Mouse (Mus musculus) ovary, postnatal 10 days (tissue): Measurements from ENCODE around the gene Trex1.

ENCODE experiments used
- DNase-seq: peaks from one replicate; pipeline ENCODE4 v3.0.0; 2022; ENCODE audit warnings: low spot score

Gene Trex1

DNA sequence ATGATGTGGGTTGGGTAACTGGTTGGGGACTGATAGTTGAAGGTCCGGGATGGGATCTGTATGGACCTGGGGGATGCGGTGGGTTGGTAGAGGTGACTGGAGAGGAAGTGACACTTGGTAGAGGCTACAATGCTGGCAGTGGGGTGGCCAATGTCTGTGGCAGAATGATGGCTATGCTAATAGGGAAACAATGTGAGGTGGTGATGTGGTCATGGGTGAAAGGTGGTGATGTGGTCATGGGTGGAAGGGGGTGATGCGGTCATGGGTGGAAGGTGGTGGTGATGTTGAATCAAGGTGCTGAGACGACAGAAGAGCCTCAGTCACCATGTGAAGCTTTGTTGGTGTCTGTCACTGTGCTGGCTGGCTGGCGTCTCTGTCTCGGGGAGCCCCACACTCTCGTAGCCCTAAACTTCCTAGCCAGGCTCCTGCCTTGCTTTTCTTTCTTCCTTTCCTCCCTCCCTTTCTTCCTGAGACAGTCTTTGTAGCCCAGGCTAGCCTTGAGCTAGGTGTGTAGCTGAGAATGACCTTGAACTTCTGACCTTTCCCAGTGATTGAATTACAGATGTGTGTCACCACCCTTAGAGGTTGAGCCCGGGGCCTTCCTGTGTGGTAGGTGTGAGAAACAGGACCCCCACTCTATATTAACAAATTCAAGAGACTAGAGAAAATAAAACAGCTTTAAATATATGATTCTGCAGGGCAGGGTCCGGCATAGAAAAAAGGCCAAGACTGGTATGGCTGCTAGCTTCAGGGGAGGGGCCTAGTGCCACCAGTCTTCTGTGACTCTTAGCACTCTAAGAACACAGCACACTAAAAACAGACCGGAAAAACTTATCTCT is 7.7 kb downstream of the Trex1 start:
- no peak for DNase-seq

DNA sequence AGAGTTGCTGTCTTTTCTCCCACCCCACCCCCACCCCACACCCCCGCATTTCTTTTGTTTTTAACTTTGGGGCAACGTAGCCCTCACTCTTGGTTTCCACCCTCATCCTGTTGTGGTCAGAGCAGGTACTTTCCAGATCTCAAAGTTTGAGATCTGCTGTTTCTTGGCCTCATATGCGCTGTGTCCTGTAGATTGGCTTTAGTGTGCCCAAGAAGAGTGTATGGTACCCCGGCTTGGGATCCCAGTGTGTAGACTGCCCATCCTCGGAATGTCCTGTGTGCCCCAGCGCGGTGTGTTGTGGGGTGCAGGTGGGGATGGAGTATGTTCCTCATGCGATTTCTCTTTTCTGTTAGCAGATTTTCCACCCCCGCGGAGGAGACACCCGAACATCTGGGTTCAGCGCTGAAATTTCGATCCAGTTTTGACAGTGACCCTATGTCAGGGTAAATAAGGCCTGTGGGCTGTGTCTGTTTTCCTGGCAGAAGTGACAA is 8.5 kb downstream of the Trex1 start:
- no peak for DNase-seq

DNA sequence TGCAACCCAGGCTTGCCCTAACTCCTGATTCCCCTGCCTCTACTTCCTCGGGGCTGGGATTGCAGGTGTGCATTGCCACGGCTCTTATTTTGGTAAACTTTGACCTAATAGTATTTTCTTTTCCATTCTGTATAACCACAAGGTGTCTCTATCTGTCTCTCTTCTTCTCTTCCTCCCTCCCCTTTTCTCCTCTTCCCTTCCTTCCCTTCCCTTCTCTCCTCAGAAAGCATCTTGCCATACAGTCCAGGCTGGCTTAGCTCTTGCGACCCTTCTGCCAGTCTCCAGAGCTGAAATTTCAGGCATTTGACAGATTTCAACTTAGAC is 8.9 kb downstream of the Trex1 start:
- no peak for DNase-seq

DNA sequence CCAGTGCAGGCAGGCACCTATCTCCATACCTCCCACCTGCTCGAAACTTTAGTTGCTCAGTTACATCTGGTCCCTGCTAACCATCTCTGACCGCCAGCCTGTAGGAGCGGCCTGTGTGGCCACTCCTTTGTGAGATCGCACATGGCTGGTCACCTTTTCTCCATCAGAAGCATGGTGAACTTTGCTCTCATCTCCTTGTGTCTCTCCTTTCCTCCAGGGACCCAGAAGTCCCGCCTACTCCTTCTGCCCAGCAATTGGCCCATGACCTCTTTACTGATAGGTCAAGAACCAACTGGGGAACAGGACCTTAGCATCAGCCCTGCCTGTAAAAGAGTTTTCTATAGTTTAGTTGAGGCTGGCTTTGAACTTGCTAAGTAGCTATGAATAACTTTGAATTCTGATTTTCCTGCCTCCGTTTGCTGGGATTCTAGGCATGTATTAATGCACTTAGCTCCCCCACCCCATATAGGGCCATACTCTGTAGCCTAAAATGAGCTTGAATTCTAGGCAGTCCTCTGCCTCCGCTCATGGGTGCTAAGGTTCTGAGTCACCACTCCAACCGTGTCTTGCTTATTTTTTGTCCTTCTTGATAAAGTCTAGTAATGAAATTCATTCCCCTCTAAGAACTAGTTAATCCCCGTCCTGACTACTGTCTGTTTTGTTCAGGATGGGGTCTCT is 9.4 kb downstream of the Trex1 start:
- DNase-seq, result no peak

DNA sequence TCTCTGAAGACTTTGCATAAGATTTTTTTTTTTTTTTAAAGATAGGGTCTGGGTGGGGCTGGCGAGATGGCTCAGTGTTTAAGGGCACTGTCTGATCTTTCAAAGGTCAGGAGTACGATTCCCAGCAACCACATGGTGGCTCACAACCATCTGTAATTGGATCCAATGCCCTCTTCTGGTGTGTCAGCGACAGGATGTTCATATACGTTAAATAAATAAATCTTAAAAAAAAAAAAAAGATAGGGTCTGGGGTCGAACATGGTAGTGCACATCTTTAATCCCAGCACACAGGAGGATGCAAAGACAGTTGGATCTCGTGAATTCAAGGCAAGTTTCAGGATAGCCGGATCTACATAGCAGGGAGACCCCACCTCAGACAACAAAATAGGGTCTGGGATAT is 10.2 kb downstream of the Trex1 start:
- no peak for DNase-seq

DNA sequence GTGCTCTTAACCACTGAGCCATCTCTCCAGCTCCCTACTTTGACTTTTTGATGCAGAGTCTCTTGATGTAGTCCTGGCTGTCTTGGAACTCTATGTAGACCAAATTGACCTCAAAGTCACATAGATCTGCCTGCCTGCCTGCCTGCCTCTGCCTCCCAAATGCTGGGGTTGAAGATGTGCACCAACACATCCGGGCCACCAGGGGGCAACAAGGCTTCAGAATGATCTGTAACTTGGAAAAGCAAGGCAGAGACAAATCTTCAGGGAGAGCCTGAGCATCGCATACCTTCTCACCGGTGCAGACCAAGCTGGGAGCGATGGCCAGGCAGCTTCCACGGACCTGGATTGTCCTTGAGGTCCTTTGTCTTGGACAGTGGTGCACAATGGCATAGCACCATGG is 13.2 kb downstream of the Trex1 start:
- no peak for DNase-seq

DNA sequence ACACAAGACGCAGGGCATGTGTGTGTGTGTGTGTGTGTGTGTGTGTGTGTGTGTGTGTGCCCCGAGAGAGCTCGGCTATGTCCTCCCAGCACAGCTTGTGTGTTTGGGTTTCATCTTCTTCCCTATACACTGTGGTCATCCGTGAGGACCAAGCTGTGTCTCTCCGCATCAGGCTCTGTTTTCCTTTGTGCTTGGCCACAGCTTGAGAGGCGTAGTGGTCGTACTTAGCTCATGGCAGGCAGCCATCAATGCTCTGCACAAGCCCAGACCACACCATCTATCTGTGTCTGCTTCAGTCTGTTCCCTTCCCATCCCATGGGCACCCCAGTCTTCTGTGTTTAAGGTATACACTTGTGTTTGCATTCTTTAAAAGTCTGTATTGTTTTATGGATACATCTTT is 18.2 kb downstream of the Trex1 start:
- no peak for DNase-seq

DNA sequence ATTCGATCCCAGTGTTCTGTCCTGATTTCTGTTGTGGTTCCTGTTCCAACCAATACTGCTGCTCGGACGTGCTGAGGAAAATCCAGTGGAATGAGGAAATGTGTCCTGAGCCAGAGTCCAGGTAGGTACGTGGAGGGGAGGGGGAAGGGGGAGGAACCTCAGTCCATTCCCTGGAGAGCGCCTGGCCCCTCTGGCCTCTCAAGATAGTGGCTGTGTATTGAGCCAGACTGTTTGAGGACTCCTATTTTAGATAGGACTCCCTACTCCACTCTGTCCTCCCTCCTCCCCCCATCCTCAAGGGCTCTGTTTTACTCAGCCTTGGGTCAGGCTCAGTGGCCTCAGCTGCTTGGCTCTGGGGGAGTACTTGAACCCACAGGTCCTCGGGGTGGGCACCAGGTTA is 18.6 kb downstream of the Trex1 start:
- DNase-seq, result no peak

DNA sequence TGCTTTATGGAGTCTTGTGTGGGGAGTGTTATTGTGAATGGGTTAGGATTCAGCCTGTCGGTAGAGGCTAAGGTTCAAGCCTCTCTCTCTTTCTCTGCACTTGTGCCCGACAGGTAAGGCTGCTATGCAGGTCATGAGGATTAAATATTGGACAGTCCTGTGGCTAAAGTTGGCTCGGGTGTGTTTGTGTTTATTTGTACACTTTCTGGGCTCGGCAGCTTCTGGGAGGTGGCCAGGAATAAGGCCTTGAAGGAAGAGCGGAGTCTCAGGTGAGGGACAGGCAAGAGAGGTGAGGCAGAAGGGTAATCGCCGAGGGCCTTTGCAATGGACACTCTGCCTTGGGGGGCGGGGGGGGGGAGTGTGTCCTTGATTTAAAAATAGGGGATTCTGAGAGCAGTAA is 19.3 kb downstream of the Trex1 start:
- no peak for DNase-seq

DNA sequence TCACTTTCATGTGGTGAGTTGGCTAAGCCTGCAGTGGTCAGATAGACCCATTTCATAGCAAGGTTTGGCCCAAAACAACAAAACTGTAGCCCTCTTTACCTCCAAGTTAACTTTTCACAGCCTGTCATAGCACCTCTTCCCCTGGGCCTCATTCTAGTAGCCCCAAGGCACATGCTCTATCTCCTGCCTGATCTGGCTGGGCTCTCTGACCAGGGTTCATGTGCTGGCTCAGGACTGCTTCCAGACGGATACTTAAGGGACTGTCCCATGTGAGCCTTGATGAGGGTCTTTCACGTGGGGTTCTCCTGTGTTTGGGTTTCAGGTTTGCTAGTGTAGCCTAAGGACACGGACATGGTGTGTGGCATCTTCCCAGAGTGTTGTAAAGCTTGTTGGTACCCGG is 19.9 kb downstream of the Trex1 start:
- no peak for DNase-seq

DNA sequence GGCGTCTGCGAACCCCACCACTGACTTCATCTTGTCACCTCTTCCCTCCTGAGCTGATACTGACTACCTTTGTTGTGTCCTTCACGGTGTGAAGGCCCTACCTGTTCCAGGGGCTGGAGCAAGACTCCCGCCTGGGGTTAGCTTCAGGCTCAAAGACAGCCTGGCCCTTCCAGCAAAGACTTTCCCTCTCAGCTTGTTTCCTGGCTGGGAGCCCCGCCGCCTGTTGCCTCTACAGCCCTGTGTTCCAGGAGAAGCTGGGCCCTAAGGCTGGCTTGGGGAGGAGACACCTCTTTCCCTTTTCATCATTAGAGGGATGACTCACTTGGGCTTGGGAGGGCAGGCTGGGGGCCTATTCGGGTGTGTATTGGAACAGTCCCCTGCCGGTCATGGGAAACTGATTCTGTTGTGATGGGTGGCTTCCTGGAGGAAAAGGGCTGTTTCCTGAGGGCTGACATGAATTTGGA is 20.6 kb downstream of the Trex1 start:
- no peak for DNase-seq

DNA sequence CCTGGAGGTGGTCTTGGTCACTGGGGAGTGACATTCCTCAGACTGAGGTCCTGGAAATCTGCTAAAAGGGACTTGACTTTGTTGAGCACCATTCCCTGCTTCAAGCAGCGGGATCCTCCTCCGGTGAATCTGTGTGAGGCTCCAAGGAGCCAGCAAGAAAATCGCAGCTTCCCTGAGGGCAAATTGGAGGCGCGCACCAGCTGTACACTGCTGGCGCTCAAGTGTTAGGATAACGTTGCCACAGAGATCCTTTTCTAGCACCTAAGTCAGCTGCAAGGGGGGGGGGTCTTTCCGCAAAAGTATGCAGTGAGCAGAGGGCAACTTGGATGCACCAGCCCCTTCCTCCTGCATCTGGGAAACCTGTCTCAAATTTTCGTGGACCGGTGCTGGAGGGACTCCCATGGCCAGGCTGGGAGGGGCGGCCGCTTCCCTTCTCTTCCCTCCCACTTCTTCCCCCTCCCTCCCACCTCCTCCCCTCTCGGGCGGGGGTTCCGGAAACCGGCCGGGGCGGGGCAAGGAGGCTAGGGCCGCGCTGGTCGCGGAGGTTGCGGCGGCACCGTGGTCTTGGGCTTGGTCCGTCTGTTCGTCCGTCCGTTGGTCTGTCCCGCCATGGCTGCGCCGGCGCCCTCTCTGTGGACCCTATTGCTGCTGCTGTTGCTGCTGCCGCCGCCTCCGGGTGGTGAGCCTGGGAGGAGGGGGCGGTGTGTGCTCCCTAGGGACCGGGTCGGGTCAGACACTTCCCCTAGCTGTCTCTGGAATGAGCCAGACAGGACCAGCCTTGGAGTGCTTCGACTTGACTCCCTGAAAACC is 21.2 kb downstream of the Trex1 start, which contains the start of gene Shisa5:
Gene Shisa5 (plus strand): TSS at position 480 of the 810 bp plus-strand sequence.
- DNase-seq, result peak; percentile 67

DNA sequence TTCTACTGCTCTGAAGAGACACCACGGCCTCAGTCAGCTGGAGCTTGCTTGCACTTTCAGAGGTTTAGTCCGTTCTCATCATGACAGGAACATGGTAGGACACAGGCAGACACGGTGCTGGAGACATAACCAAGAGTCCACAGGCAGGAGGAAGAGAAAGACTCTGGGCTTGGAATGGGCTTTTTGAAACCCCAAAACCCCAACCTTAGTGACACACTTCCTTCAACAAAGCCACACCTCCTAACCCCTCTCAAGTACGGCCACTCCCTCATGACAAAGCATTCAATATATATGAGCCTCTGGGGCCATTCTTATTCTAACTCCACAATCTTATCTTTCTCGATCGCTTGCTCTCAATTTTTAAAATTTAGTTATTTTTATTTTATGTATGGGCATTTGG is 27.1 kb downstream of the Trex1 start:
- DNase-seq, result no peak

DNA sequence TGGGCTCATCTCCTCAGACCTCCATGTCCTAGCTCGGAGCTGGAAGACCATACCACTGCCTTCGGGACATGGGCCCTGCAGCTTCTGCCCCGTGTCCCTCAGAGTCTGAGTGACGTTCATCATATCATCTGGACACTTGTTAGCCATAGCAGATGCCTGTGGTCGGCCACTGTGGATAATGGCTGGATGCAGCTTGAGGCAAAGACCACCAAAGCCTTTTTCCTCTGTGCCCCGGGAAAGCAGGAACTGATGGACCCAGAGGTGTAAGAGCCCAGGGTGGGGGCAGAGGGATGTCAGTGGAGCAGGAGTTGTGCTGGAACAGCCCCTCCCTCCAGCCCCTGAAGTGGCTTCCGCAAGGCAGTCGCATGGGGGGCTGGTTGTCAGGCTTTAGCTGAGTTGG is 27.8 kb downstream of the Trex1 start:
- no peak for DNase-seq

DNA sequence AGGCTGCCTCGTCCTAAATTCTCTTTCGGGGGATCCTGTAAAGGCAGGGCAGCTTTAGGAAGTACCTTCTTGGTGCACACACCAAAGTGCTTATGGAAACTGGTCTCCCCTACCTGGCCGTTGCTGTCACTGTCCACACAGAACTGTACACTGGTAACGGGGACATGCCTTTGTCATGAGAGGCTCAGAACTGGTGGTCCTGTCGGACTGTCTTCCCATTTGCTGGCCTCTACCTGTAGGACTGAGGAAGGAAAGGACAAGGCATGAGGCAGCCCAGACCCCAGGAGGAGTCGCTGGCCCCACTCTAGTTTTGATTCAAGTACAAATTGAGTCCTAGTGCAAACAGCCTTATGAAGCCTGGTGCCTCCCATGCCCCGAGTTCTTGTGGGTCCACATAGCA is 28.5 kb downstream of the Trex1 start:
- DNase-seq, result no peak

DNA sequence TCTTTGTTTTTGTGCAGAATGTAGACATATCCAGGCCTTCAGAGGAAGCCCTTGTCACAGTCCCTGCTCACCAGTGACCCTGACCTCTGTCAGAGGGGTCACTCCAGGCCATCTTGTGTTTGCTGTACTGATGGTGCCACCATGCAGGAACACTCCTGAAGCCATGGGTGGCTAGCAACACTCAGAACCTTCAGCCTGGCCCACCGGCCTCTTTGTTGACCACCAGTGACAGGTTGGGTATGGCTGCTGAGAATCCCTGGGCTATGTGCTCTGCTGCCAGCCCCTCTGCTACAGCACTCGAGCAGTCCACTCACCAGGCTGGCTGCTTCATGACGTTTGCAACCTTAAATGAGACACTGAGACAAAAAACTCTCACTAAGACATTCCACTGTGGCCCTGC is 29.2 kb downstream of the Trex1 start:
- DNase-seq, result no peak

DNA sequence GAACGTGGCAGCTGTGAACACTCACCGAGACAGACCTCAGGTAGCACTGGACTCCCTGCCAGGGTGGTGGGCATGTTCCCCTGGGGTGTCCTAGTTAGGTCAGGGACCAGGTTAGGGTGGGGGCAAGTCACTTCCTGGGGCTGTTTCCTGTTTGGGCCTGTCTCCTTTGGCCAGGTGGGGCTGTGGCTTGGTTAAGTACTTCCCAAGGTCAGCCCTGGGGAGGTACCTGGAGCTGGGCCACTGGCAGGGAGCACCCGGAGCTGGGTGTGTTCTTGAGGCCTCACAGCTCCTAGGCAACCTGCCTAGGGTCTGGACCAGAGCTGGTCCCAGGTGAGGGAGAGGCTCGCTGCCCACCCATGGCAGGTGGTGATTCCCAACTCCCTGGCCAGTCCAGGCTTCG is 30.6 kb downstream of the Trex1 start:
- no peak for DNase-seq

DNA sequence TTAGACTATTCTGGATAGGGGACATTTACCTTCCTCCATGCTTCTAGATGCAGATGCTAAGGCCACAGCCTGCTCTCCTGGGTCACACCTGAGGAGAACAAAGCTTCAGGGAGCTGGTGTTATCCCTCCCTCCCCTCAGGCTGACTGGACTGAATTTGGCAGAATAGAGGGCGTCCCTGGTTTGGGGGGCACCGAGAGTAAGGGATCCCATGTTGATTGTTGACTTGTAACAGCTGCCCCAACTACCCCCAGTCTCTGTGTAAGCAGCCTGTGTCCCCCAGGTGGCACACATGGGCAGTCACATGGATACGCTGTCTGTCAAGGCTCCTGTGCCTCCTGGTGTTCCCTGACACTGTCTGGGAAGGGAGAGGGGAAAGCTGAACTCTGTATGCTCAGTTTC is 31.1 kb downstream of the Trex1 start:
- DNase-seq, result no peak

DNA sequence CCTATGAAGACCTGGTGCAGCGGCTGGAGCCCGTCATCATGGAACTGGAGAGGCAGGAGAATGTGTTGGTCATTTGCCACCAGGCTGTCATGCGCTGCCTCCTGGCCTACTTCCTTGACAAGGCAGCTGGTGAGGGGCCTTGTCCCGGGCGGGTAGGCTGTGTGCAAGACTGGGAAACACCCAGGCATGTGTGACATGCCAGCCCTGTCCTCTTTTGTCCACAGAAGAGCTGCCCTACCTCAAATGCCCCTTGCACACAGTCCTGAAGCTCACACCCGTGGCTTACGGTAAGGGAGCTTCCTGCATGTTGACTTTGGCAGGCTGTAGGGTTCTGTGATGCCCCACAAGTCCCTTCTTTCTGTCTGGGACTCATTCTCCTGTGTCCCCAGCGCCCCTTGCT is 32.0 kb downstream of the Trex1 start:
- DNase-seq, result no peak

DNA sequence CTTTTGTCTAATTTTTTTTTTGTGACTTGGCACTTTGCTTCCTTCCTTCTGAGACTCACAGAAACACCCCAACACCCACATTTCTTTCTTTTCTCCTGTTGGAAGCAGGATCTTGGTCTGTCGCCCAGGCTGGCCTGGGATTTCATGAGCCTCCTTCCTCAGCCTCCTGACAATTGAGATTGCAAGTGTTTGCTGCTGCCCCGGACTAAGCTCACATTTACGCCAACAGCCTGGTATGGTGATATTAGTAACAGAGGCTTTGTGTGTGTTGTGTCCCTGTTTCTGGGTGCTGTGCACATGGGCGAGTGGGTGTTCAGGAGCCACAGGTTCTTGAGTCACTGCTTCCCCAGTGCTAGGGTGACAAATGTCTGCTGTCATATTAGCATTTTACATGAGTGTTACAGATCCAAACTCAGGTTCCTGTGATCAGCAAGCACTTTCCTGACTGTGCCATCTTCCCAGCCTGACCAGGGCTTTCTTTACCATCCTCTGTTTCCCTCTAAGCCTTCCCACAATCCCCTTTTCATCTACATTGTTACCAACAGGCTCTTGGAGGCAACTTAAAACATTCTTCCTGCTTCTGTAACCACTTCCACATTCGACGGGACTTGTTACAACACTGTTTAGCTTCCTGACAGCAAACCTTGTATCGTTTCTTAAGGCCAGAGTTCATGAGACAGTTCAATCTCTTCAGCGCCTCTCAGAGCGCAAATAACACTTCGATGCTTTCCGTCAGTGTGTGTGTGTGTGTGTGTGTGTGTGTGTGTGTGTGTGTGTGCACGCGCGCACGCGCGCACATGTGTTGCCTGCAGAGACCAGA is 36.5 kb downstream of the Trex1 start:
- no peak for DNase-seq

DNA sequence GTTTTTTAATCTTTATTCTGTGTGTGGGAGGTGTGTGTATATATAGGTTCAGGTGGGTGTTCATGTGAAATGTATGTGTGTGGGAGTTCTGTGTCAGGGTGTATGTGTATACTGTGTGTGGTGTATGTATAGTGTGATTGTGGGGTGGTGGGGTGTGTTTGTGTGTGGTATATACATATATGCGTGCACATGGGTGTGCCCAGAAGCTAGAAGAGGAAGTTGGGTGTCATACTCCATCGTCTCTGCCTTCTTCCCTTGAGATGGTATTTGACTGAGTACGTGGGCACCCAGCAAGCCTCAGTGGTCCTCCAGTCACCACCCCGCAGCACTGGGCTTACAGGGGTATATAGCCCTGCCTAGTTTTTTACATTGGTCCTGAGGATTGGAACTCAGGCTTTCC is 38.1 kb downstream of the Trex1 start:
- DNase-seq, result no peak
